Mouse (Mus musculus): ENCODE results near the gene Olfr631. TPM values are rescaled to one million over a fixed set of nuclear protein-coding genes. Genes with fewer than 3 reads are reported as not detected.
A peak's percentile ranks its signal among the peaks of the same experiment; 100 is the strongest.
"Not testable (repeated sequence)": the region's sequence is repeated elsewhere in the genome, so short reads cannot be mapped to it uniquely, and the experiment has no call there.

Olfr631 gene
- not detected for total RNA-seq (2021)
- long read RNA-seq, experiment 1 = 0 reads
- long read RNA-seq, experiment 2 = 0 reads

- DNase-seq (ENCODE audit: low spot score in 2 of 2) = no peak
These were observed at the start of gene Olfr631 for GRCm38 (mm10) chr7:103928525-103928924. TSS of gene Olfr631 (plus strand) at chr7:103928825.

DNA sequence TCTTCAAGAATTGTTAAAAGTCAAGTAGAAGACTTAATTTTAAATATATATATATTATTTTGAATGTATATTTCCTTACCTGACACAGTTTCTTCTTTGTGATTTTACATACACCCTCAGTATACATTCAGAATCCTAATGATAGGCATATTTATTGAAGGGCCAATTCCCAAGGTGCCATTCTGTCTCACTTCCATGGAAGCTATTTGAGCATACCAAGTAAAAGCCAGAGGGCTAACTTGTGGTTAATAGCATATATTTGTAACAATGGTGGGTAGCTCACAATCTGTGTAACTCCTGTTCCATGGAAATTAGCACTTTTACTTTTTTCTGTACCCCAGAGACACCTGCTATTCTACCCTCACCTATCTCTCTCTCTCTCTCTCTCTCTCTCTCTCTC lies 42.5 kb upstream of the Olfr631 start, which contains the start of gene Olfr66:
Olfr66 (minus strand) TSS at position 101 of the 400 bp plus-strand sequence.
- no peak for DNase-seq (ENCODE audit: low spot score in 2 of 2)

DNA sequence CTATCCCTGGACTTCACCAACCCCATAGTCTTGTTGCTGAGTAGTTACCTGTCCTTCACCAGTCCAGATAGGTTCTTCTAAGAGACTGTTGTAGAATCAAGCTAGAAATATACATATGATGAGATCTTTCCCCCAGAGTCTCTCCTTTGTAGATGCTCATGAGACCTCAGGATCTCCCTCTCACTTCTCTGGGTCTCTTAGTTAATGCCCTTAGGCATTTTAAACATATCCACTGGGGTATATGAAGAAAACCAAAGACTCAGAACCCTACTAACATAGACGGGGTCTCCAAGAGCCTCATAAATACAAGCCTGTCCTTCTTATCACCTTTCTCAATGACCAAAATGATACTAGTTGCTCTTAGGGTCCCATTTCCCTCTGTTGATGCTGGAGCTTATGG lies 34.2 kb upstream of the Olfr631 start, which contains the start of gene Olfr64:
Olfr64 (minus strand) TSS at position 101 of the 400 bp plus-strand sequence.
- no peak for DNase-seq (ENCODE audit: low spot score in 2 of 2)

DNA sequence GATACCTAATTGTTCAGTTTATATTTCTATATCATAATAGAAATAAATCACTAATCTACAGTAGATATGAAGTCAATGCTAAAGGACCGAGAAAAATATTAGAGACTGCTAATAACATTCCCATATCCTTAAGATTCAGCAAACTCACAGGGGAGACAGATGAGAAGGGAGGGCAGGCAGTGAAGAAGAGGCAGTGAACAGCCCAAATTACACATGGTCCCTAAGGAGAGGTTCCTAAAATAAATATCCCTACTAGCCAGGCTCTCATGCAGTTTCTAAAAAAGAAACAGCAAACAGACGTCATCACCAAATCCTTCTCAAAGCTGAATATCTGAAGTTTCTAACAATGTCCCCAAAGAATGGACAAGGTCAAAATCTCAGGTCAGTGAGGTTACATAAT lies 25.4 kb upstream of the Olfr631 start, which contains the start of gene Olfr65:
Olfr65 (plus strand) TSS at position 301 of the 400 bp plus-strand sequence.
- no peak for DNase-seq (ENCODE audit: low spot score in 2 of 2)

DNA sequence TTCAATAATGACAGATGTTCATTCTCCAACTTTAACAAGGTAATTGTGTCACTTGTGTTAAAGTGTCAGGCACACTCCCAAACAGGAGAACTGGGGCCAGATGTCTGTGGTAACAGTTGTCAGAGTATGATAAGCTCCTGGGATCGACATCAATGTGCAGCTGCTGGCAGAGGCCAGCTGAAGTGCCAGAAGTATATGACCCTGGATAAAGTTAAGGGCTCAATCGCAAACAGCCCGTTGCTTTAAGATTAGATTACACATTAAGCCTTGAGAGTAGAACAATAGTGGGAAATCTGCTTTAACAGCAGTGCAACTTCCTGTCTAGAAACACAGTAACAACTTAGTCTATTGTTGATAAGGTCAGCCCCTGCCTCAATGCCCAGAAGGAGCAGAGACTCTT lies 18.6 kb upstream of the Olfr631 start:
- DNase-seq (ENCODE audit: low spot score in 2 of 2) = no peak

GRCm38 (mm10) chr7:103912969-103913511 lies 15.6 kb upstream of the Olfr631 start:
- DNase-seq (ENCODE audit: low spot score in 2 of 2) = no peak

DNA sequence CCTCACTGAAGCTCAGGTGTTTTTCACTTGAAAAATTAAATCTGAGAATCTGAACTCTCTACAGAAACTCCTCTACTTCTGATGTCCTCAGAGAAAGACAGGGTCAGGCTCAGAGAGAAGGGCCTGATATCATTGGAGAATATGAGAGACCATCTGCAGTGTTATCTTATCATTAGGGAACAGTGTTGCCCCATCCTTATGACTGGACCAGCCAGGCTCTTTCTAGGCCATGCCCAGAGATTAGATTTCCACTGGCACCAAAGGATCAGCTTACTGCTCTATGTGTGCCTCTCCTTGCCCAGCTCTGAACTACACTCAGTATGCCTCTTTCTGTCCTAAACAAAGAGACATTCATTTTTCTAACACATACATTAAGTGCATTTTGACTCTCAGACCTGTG lies 13.3 kb upstream of the Olfr631 start:
- DNase-seq (ENCODE audit: low spot score in 2 of 2) = no peak

DNA sequence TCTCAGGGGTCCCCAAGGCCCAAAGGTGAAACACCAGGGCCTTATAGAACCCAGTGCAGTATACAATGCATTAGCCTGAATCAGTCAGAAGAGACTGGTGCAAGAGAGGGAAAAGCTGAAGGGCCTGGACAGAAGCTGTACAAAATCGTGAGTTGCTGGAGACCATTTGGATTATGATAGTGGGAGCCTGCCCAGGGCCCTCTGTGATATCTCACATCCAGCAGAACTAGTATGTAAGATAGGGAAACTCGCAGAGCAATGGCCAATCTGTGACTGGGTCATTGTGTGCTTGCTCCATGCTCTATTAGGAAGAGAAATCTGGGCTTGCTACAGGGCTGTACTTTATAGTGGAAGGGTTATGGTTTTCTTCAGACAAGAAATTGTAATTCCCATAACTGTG lies 5.6 kb downstream of the Olfr631 start, which contains the start of gene Olfr632:
Olfr632 (plus strand) TSS at position 84 of the 400 bp plus-strand sequence.
- no peak for DNase-seq (ENCODE audit: low spot score in 2 of 2)

DNA sequence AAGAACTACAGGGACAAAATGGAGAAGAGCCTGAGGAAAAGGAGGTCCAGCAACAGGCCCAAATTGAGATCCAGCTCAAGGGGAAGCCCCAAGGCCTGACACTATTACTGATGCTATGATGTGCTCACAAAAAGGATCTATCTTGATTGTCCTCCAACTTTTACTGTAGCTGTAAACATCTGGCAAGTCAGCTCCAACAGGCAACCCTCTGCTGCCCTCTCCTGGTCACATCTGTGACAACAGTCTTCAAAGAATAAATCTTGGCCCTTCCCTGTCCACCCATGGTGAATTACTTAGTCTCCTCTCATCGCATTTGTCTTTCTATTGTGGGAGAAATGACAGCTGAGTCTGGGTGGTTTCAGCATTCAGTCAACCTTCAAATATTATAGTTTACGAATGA lies 14.1 kb downstream of the Olfr631 start:
- DNase-seq (ENCODE audit: low spot score in 2 of 2) = peak; percentile 18 to 23

- no peak for DNase-seq (ENCODE audit: low spot score in 2 of 2)
These were observed 15.5 kb downstream of the Olfr631 start, which contains the start of gene Olfr633 for GRCm38 (mm10) chr7:103944137-103944536. TSS of gene Olfr633 (plus strand) at chr7:103944437.

DNA sequence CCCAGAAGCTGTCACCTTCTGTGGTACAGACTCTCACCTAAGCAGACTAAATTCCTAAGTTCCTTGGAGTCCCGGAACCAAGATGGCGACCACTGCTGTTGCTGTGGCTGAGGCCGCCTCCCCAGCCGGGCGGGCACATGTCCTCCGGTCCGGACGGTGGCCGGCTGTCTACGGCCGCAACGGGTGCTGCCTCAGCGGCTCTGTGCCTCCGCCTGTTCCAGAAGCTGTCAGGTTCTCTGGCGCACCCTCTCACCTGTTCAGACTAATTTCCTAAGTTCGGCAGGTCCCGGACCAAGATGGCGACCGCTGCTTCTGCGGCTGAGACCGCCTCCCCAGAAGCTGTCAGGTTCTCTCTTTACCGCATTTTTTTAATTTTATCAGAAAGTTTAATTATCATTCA lies 38.2 kb downstream of the Olfr631 start:
- not testable (repeated sequence) for DNase-seq (ENCODE audit: low spot score in 2 of 2)

DNA sequence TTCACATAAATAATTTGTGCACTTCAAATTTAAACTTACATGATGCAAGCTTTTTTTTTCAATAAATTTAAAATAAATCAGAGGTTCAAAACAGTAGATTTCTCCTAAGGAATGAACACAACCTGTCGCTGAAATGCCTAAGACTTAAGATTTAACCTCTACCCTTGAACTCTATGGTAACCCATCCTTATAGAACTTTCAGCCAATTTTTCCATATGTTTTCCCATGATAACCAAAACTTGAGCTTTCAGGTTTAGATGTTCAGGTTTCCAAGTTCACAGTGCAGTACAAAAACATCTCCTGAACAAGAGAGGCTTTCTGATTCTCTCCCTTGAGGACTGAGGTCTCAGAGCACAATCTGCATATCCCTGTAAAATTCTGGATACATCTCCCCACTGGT lies 42.2 kb downstream of the Olfr631 start, which contains the start of gene Olfr635:
Olfr635 (plus strand) TSS at position 301 of the 400 bp plus-strand sequence.
- no peak for DNase-seq (ENCODE audit: low spot score in 2 of 2)

DNA sequence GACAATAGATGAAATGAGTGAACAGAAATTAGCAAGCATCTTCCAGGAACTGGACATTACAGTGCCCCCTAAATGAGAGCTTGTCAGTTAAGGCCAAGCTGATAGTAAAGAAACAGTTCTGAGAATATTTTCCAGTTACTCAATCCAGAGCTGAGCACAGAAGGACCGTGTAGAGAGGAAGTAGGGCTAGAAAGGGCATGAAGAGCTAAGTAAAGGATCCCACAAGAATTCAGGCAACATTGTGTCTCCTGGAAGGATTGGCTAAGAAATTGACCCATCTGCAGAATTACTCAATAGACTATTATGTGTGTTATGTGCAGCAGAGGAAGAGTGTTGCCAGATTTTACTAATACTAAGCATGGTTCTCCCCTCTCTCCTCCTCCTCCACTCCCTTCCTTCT lies 43.2 kb downstream of the Olfr631 start:
- no peak for DNase-seq (ENCODE audit: low spot score in 2 of 2)

Other genes with a start within 250 kb of the Olfr631 start
- not detected for gene Olfr625-ps1, start 246.1 kb upstream of the Olfr631 start, total RNA-seq (2021)
- not detected for gene Olfr243, start 214.2 kb upstream of the Olfr631 start, total RNA-seq (2021)
- gene Olfr628, start 198.5 kb upstream of the Olfr631 start, total RNA-seq (2021) = not detected
- gene Olfr629, start 183.9 kb upstream of the Olfr631 start, total RNA-seq (2021) = not detected
- not detected for gene Olfr630, start 171.5 kb upstream of the Olfr631 start, total RNA-seq (2021)
- not detected for gene Olfr69, start 157.2 kb upstream of the Olfr631 start, total RNA-seq (2021)
- not detected for gene Olfr68, start 149.1 kb upstream of the Olfr631 start, total RNA-seq (2021)
- gene Olfr67, start 137.0 kb upstream of the Olfr631 start, total RNA-seq (2021) = not detected
- 100 to 1,000 TPM; 185 to 588 TPM for gene Hbb-bt, start 114.8 kb upstream of the Olfr631 start, total RNA-seq (2021)
- 1,000 to 10,000 TPM; 1,754 to 4,577 TPM for gene Hbb-bs, start 100.7 kb upstream of the Olfr631 start, total RNA-seq (2021)
- gene Hbb-bh2, start 88.3 kb upstream of the Olfr631 start, total RNA-seq (2021) = not detected
- not detected for gene Hbb-bh1, start 85.7 kb upstream of the Olfr631 start, total RNA-seq (2021)
- gene Hbb-y, start 75.6 kb upstream of the Olfr631 start, total RNA-seq (2021) = not detected
- not detected for gene Olfr66, start 42.6 kb upstream of the Olfr631 start, total RNA-seq (2021)
- gene Olfr64, start 34.3 kb upstream of the Olfr631 start, total RNA-seq (2021) = not detected
- gene Olfr65, start 25.3 kb upstream of the Olfr631 start, total RNA-seq (2021) = not detected
- gene Olfr632, start 5.5 kb downstream of the Olfr631 start, total RNA-seq (2021) = not detected
- not detected for gene Olfr633, start 15.6 kb downstream of the Olfr631 start, total RNA-seq (2021)
- under 1 TPM in 1 of 2 experiments, not detected in 1; 0.03 TPM for gene Olfr635, start 42.3 kb downstream of the Olfr631 start, total RNA-seq (2021)
- gene Olfr638, start 69.9 kb downstream of the Olfr631 start, total RNA-seq (2021) = not detected
- under 1 TPM in 1 of 2 experiments, not detected in 1; 0.10 TPM for gene Olfr639, start 88.5 kb downstream of the Olfr631 start, total RNA-seq (2021)
- gene Olfr640, start 96.7 kb downstream of the Olfr631 start, total RNA-seq (2021) = not detected
- gene Olfr641, start 106.6 kb downstream of the Olfr631 start, total RNA-seq (2021) = not detected
- gene Olfr642, start 123.8 kb downstream of the Olfr631 start, total RNA-seq (2021) = not detected
- not detected for gene 4930516K23Rik, start 132.6 kb downstream of the Olfr631 start, total RNA-seq (2021)
- not detected for gene Olfr644, start 143.0 kb downstream of the Olfr631 start, total RNA-seq (2021)
- not detected for gene Olfr645, start 156.6 kb downstream of the Olfr631 start, total RNA-seq (2021)
- gene Olfr646, start 176.0 kb downstream of the Olfr631 start, total RNA-seq (2021) = not detected
- not detected for gene Ubqln5, start 201.0 kb downstream of the Olfr631 start, total RNA-seq (2021)
- not detected for gene Olfr643, start 208.6 kb downstream of the Olfr631 start, total RNA-seq (2021)
- not detected for gene Ubqln3, start 214.5 kb downstream of the Olfr631 start, total RNA-seq (2021)
- not detected for gene Ubqlnl, start 221.7 kb downstream of the Olfr631 start, total RNA-seq (2021)
- not detected for gene Olfm5, start 236.0 kb downstream of the Olfr631 start, total RNA-seq (2021)